Mouse (Mus musculus): ENCODE measurements around the gene Parp3.

Parp3 gene

DNA sequence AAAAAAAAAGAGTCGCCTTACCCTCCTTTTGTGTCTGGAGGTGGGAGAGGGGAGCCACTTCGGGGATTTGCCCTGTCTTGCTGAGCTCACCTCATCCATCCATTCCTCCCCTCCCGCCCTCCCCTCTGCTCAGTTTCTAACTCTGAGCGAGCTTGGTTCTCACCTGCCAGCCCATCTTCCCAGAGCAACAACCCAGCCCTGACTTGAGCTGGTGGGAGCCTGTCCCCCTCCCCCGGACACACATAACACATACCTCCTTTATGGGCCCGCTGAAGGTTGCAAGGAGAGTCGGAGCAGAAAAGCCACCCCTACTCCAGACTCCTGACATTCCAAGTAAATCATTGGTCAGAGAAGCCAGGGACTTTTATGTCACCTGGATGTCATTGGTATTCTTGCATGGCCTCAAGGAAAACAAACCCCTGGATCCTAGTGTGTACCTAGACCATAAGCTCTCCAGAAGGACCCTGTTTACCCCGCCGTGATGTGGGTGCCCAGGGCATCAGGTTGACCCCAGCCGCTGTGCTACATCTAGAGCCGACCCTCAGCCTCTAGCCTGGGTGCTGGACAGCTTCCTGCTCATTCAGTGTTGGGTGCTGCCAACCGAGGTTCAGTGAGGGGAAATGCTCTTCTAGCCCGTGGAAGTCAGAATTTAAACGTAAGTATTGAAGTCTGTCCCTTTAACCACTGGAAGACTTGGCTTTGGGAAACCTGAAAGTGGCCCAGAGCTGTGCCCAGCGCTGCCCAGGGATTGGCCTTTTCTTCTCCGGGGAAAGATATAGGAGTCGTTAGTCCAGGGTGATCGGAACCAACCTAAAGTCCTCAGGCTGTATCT, 55.5 kb downstream of the Parp3 start:
- no peak for DNase-seq

DNA sequence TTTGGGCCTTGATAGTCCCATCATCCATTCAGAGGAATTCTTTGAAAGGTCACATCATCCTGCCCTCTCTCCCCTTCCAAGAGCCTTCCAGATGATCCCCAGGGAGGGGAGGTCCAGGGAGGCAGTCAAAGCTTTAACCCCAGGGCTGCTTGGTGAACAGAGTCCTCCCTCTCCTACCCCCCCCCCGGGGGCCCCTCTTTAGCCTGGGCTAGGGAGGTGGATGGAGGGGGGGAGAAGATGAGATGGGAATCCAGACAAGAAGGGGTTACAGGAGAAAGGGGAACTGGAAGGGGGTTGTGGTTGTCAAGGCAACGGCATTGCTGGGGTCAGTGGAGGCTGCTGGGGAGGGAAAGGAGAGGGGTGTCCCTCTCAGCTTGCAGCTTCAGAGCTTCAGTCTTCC, 56.1 kb downstream of the Parp3 start:
- DNase-seq, result no peak
